Mouse (Mus musculus): ENCODE data around the gene Pink1. TPM values are rescaled to one million over a fixed set of nuclear protein-coding genes. Genes with fewer than 3 reads are reported as not detected.

Pink1 gene
- polyA plus RNA-seq, 1 experiment = 92.7 TPM

DNA sequence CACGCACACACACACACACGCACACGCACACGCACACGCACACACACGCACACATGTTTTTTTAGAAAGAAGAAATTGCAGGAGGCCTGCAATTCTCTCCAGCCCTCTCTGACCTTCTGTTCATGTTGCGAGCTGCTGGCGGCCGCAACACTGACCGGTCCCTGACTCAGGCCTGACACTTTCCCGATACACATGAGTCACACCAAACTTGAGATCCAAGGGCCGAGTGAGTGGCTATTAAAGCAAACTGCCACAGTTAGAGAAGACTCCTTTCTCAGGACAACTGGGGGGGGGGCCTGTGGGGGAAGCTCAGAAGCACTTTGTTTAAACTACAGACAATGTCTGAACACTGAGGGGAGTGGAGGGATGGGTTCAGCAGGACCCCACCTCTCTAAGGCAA lies 30.4 kb upstream of the Pink1 start:
- TF ChIP-seq POLR2A (IDR thresholded peaks at IDR 0.05; ENCODE audit: borderline replicate concordance, extremely low read depth, insufficient read depth, insufficient read length, poor library complexity, severe bottlenecking) (no peak), CTCF (IDR thresholded peaks at IDR 0.05; ENCODE audit: borderline replicate concordance, extremely low read depth, insufficient read depth, insufficient read length) (no peak)
- DNase-seq (ENCODE audit: low read depth) = no peak

DNA sequence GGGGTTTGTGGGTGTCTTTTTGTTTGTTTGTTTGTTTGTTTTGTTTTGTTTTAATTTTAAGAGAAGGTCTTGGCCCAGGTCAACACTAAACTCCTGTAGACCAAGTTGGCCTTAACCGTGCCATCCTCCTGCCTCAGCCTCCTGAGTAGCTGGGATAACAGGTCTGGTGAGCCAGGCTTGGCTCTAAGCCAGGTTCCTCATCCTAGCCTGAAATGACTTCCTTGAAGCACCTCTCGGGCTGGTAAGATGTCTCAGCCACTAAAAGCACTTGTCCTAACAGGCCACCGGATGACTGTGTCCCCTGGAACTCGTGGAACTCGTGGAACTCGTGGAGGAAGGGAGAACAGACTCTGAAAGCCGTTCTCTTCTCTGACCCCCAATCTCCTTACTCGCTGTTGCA lies 30.0 kb upstream of the Pink1 start:
- no peak for TF ChIP-seq CTCF (IDR thresholded peaks at IDR 0.05; ENCODE audit: borderline replicate concordance, extremely low read depth, insufficient read depth, insufficient read length)
- TF ChIP-seq POLR2A (IDR thresholded peaks at IDR 0.05; ENCODE audit: borderline replicate concordance, extremely low read depth, insufficient read depth, insufficient read length, poor library complexity, severe bottlenecking) = no peak
- DNase-seq (ENCODE audit: low read depth) = no peak

DNA sequence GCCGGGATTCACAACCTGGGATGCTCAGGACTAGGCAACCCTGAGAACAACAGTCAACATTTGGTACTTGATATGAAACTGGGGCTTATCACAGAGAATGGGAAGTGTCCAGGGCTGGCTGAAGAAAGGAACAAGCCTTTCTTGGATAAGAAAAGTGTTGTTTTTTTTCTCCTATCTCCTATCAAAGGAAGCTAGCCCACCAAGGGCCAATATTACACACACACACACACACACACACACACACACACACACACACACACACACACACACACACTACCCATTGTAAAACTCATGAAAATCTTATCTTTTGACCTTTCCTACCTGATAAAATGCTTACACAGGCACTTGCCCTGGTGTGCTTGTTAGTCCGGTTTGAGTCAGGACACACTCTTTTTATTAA lies 29.4 kb upstream of the Pink1 start:
- TF ChIP-seq CTCF (IDR thresholded peaks at IDR 0.05; ENCODE audit: borderline replicate concordance, extremely low read depth, insufficient read depth, insufficient read length) (no peak), POLR2A (IDR thresholded peaks at IDR 0.05; ENCODE audit: borderline replicate concordance, extremely low read depth, insufficient read depth, insufficient read length, poor library complexity, severe bottlenecking) (no peak)
- no peak for DNase-seq (ENCODE audit: low read depth)

DNA sequence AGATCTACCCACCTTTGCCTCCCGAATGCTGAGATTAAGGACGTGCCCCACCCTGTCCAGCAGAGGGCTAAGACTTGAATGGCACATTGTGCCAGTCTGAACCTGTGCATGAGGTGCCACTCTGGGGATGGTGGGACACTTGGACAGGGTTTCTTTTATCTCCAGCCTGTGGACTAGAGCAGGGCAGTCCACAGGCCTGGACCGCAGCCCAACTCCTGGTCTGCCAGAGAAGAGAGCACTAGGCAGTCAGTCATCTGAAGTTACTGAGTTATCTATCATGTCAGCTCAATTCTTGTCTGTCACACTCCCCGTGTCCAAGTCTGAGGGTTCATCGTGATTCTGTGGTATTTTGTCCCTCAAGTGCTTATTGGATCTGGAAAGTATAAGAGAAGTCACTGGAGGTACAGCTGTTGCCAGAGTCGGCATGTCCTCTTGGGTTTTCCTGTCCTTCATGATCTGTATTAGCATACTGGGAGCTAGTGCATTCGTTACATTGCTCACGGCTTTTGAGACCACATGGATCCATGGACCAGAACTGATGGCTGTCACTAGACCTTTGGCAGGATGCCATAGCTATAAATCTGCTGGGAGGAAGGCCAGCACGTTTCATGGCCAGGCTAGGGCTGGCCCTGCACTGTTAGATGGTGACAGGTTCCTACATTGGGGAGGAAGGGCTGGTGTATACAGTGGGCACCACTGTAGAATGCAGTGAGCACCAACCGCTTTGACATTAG lies 27.5 kb upstream of the Pink1 start:
- DNase-seq (ENCODE audit: low read depth) = peak; percentile 14
- TF ChIP-seq POLR2A (IDR thresholded peaks at IDR 0.05; ENCODE audit: borderline replicate concordance, extremely low read depth, insufficient read depth, insufficient read length, poor library complexity, severe bottlenecking) (no peak), CTCF (IDR thresholded peaks at IDR 0.05; ENCODE audit: borderline replicate concordance, extremely low read depth, insufficient read depth, insufficient read length) (no peak)

DNA sequence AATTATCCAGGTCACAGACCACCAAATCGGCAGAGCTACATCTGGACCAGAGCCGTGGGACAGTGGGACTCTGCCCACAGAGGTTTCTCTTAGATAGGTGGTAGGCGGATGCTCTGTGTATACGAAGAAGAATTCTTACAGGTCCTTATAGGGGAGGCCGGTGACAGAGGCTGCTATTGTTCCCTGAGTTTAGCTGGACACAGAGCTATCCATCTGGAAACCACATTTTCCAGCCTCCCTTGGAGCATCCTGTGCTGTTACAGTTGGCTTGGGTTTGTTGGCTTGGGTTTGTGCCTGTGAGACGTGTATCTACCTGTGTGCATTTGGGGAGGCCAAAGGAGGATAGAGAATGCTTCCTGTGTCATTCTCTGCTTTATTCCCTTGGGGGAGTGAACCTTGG lies 26.6 kb upstream of the Pink1 start:
- TF ChIP-seq POLR2A (IDR thresholded peaks at IDR 0.05; ENCODE audit: borderline replicate concordance, extremely low read depth, insufficient read depth, insufficient read length, poor library complexity, severe bottlenecking) = no peak
- TF ChIP-seq CTCF (IDR thresholded peaks at IDR 0.05; ENCODE audit: borderline replicate concordance, extremely low read depth, insufficient read depth, insufficient read length) = no peak

DNA sequence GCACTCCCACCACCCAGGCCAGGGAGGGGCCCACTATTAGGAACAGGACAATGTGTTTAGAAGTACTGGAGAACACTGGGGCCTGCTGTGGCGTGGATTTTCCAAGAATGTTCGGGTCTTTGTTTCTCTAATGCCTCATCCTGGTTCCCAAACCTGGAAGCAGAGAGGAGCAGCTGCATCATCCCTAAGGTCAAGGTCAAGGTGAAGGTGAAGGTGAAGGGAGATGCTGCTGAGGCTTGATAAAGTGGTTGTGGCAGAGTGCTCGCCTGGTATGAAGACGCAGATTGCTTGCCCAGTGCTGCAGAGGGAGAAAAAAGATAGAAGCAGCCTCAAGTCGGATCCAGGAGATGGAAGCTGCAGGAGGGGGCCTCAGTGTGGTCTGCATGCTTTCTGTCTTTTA lies 25.7 kb upstream of the Pink1 start:
- TF ChIP-seq CTCF (IDR thresholded peaks at IDR 0.05; ENCODE audit: borderline replicate concordance, extremely low read depth, insufficient read depth, insufficient read length) (no peak), POLR2A (IDR thresholded peaks at IDR 0.05; ENCODE audit: borderline replicate concordance, extremely low read depth, insufficient read depth, insufficient read length, poor library complexity, severe bottlenecking) (no peak)
- no peak for DNase-seq (ENCODE audit: low read depth)

More for the DNA sequence above, 26.6 kb upstream of the Pink1 start:
- DNase-seq (ENCODE audit: low read depth) = no peak

DNA sequence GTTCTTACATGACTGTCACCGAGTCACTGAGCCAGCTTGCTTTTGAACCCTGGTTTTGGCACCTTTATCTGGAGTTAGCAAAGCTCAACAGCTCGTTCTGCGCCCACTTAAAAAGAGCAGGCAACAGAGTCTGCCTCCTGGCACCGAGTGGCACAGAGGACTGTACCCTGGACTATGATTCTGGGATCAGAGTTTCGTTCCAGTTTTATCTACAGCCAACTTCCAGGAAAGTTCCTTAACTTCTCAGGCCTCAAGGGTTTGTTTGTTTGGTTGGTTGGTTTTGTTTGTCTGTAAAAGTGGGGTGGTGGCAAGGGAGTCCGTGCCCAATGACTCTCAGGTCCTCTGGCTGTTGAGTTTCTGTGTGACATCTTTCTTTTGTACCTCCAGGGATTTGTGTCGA lies 22.6 kb upstream of the Pink1 start:
- TF ChIP-seq CTCF (IDR thresholded peaks at IDR 0.05; ENCODE audit: borderline replicate concordance, extremely low read depth, insufficient read depth, insufficient read length) (no peak), POLR2A (IDR thresholded peaks at IDR 0.05; ENCODE audit: borderline replicate concordance, extremely low read depth, insufficient read depth, insufficient read length, poor library complexity, severe bottlenecking) (no peak)
- no peak for DNase-seq (ENCODE audit: low read depth)

DNA sequence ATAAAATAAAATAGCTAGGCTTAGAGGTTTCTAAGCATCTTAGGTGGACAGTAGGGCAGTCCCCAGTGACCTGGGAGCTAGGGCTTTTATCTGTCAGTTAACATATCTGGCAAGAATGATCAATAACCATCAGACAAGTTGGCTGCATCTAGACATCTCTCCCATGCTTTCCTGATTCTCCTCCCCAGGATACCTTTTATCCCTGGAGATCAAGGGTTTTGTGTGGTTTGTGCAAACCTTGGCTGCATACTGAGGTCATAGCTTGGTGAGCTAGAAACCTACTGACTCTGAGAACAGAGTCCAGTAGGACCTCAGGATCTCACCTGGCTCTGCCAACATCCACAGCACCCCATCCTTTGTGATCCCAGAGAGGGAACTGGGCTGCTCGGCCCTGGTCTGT lies 21.2 kb upstream of the Pink1 start:
- DNase-seq (ENCODE audit: low read depth) = no peak
- TF ChIP-seq POLR2A (IDR thresholded peaks at IDR 0.05; ENCODE audit: borderline replicate concordance, extremely low read depth, insufficient read depth, insufficient read length, poor library complexity, severe bottlenecking) = no peak
- no peak for TF ChIP-seq CTCF (IDR thresholded peaks at IDR 0.05; ENCODE audit: borderline replicate concordance, extremely low read depth, insufficient read depth, insufficient read length)

DNA sequence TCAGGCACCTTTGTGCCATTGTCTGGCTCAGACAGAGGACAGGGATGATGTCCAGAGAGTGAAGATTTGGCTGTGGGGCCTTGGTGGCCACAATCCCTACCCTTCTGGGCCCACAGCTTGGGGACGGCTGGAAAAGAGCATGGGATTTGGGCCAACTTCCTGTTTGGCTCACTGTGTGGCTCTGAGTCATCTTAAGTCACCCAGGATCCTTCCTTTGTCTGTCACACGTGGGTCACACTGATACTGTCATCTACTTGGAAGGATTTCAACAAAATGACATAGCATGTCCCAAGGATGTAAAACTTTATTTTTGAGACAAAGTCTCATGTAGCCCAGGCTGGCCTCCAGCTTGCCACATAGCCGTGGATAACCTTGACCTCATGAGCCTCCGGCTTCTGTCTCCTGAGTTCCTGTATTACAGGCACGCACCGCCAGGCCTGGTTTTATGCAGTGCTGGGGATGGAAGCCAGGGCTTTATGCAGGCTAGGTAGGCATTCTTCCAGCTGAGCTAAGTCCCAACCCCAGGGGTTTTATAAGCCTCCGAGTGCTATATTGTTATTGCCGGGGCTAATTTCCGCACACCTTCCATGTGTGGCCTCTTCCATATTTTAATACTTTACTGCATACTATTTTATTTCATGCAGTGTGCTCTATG lies 18.9 kb upstream of the Pink1 start:
- TF ChIP-seq CTCF (IDR thresholded peaks at IDR 0.05; ENCODE audit: borderline replicate concordance, extremely low read depth, insufficient read depth, insufficient read length) = no peak
- no peak for TF ChIP-seq POLR2A (IDR thresholded peaks at IDR 0.05; ENCODE audit: borderline replicate concordance, extremely low read depth, insufficient read depth, insufficient read length, poor library complexity, severe bottlenecking)
- DNase-seq (ENCODE audit: low read depth) = peak; percentile 41

DNA sequence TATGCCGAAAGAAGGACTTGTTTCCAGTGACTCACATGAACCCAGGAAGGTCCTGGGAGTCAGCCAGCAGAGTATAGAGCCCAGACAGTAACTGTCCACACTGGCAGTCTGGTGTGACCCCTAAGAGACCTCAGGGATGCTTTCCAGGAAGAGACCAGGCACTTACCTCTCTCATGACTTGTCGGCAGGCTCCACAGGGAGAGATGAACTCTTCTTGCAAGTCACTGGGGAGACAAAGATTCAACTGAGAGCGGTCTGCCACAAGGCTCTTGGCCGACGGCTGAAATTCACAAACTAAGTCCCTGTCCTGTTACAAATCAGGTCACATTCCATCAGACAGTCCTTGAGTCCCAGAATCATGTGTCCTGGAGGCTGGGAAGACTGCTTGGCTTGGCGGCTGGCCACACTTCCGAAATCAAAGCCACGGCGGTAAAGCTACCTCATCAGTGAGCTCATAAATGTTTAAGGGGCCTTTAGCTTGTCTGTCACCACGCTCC lies 17.3 kb upstream of the Pink1 start:
- TF ChIP-seq POLR2A (IDR thresholded peaks at IDR 0.05; ENCODE audit: borderline replicate concordance, extremely low read depth, insufficient read depth, insufficient read length, poor library complexity, severe bottlenecking) = no peak
- no peak for TF ChIP-seq CTCF (IDR thresholded peaks at IDR 0.05; ENCODE audit: borderline replicate concordance, extremely low read depth, insufficient read depth, insufficient read length)
- peak; percentile 47 for DNase-seq (ENCODE audit: low read depth)

DNA sequence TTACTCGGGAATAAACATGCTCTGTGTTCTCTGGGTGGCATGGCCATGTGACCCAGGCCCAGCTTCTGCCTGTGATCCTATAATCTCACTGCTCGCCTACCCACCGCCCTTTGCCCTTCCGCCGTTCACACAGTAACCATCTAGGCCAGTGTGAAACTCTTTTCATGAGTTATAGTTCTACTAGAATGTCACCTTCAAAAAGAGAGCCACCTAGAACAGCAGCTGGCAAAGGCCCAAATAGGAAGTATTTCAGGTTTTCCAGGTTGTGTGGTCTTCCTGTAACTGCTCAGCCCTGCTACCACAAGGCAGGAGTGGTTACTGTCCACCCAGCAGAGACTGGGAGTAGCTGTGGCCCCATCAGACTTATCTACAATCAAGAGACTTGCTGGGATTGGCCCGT lies 16.7 kb upstream of the Pink1 start:
- no peak for TF ChIP-seq CTCF (IDR thresholded peaks at IDR 0.05; ENCODE audit: borderline replicate concordance, extremely low read depth, insufficient read depth, insufficient read length)
- no peak for TF ChIP-seq POLR2A (IDR thresholded peaks at IDR 0.05; ENCODE audit: borderline replicate concordance, extremely low read depth, insufficient read depth, insufficient read length, poor library complexity, severe bottlenecking)
- no peak for DNase-seq (ENCODE audit: low read depth)

DNA sequence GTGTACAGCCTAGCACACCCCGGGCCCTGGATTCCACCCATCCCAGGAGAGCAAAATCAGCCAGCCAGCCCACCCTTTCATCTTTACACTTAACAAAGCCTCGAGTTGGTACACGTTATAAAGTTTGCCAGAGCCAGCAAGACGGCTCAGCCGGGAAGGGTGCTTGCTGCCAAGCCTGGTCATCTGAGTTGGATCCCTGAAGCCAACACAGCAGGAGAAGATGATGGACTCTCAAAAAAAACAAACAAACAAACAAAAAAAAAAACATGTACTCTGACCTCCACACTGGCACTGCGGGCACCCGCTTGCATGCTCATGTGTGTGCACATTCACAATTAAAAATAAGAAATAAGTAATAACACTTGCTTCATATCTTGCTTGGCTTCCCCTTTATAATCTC lies 15.9 kb upstream of the Pink1 start:
- no peak for DNase-seq (ENCODE audit: low read depth)
- TF ChIP-seq POLR2A (IDR thresholded peaks at IDR 0.05; ENCODE audit: borderline replicate concordance, extremely low read depth, insufficient read depth, insufficient read length, poor library complexity, severe bottlenecking) (no peak), CTCF (IDR thresholded peaks at IDR 0.05; ENCODE audit: borderline replicate concordance, extremely low read depth, insufficient read depth, insufficient read length) (no peak)

All from brain, embryonic 14.5 days (tissue).